Mouse (Mus musculus) embryonic facial prominence, embryonic 11.5 days (tissue): ENCODE results near the gene Cabin1. TPM values are rescaled to one million over a fixed set of nuclear protein-coding genes. Genes with fewer than 3 reads are reported as not detected.

Experiments used
- polyA plus RNA-seq: library from polyadenylated mRNA; unstranded; fragments of >200 nt; fragmentation: Nextera tagmentation; extraction: Ambion mirVana; gene quantifications from 2 replicates; pipeline ENCODE4 v1.2.1, GENCODE M21; 2014

The Cabin1 gene
- polyA plus RNA-seq, 1 experiment from 2014 or later, result 21.7 TPM

Other genes with a start within 250 kb of the Cabin1 start
- gene Snrpd3, start 246.8 kb downstream of the Cabin1 start, polyA plus RNA-seq, result 207 and 210 TPM in 2 replicates
- 31.4 and 33.3 TPM in 2 replicates for gene Gucd1, start 246.4 kb downstream of the Cabin1 start, polyA plus RNA-seq
- gene Lrrc75b, start 204.0 kb downstream of the Cabin1 start, polyA plus RNA-seq, result 2.0 and 2.5 TPM in 2 replicates
- 0.55 and 3.0 TPM in 2 replicates for gene Ggt1, start 202.7 kb downstream of the Cabin1 start, polyA plus RNA-seq
- 0.22 and 0.46 TPM in 2 replicates for gene Ggt5, start 175.0 kb downstream of the Cabin1 start, polyA plus RNA-seq
- 1.6 and 1.9 TPM in 2 replicates for gene Susd2, start 120.3 kb downstream of the Cabin1 start, polyA plus RNA-seq
- gene Ddt, start 9.1 kb upstream of the Cabin1 start, polyA plus RNA-seq, result 92.0 and 103 TPM in 2 replicates
- gene Gm20441, start 16.6 kb upstream of the Cabin1 start, polyA plus RNA-seq, result not detected in 2 replicates
- 5.9 and 7.8 TPM in 2 replicates for gene Gstt3, start 17.1 kb upstream of the Cabin1 start, polyA plus RNA-seq
- gene Gstt1, start 34.2 kb upstream of the Cabin1 start, polyA plus RNA-seq, result 6.9 and 7.6 TPM in 2 replicates
- not detected in 2 replicates for gene Gstt4, start 58.2 kb upstream of the Cabin1 start, polyA plus RNA-seq
- 8.8 and 12.7 TPM in 2 replicates for gene Gstt2, start 73.1 kb upstream of the Cabin1 start, polyA plus RNA-seq
- 1,991 and 2,343 TPM in 2 replicates for gene Mif, start 95.9 kb upstream of the Cabin1 start, polyA plus RNA-seq
- 2.3 and 3.7 TPM in 2 replicates for gene Derl3, start 129.1 kb upstream of the Cabin1 start, polyA plus RNA-seq
- gene Smarcb1, start 157.3 kb upstream of the Cabin1 start, polyA plus RNA-seq, result 236 and 250 TPM in 2 replicates
- 8.7 and 8.8 TPM in 2 replicates for gene Chchd10, start 168.8 kb upstream of the Cabin1 start, polyA plus RNA-seq
- gene Mmp11, start 172.2 kb upstream of the Cabin1 start, polyA plus RNA-seq, result 56.1 and 71.9 TPM in 2 replicates
- 0.29 and 0.62 TPM in 2 replicates for gene Gm867, start 176.3 kb upstream of the Cabin1 start, polyA plus RNA-seq
- 1.1 TPM in 1 of 2 replicates, not detected in the other for gene Vpreb3, start 178.7 kb upstream of the Cabin1 start, polyA plus RNA-seq
- not detected in 2 replicates for gene Gm5134, start 190.2 kb upstream of the Cabin1 start, polyA plus RNA-seq